Mouse (Mus musculus): ENCODE measurements around the gene Mief1.

The Mief1 gene

DNA sequence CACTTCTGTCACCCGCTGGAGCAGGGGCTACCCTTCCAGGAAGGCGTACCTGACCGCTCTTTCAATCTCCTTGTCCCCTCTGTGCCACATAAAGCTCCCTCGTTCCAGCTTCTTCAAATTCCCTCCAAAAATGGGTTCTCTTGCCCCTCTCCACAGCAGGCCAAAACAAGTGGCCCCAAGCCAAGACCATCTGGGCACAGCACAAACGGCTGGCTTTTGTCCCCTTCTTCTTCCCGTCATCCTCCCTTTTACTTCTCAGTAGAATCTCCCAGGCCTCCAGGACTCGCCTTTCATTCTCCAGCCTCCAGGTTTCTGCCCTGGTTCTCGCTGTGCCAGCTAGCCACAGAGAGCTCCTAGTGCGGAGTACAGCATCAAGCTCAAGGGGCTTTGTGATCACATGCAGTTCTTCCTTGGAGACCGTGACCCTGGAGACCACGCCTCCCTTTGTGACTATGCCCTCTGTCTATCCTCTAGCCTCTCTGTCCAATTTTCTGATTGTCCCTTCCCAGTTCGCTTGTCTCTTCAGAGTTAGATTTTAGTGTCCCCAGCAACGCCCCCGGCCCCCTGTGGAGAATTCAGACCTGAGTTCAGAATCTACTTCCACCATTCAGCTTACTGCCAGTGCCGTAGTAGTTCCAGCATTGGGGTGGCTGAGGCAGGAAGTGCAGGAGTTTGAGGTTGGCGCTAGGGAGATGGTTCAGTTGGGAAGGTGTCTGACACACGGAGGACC is 5.6 kb upstream of the Mief1 start:
- DNase-seq = no peak

DNA sequence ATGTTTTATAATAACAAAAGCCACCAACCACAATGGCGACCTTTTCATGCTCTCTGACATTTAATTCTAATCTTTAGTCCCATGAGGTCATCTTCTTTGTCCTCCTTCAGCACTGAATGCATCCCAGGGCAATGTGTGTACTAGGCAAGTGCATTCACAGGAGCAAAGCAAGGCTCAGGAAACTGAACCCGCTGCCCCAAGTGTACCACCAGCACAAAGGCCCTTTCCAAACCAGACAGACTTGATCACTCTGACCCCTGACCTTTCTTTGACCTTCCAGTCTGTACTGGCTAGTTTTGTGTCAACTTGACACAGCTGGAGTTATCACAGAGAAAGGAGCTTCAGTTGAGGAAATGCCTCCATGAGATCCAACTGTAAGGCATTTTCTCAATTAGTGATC is 1.5 kb upstream of the Mief1 start:
- no peak for DNase-seq

DNA sequence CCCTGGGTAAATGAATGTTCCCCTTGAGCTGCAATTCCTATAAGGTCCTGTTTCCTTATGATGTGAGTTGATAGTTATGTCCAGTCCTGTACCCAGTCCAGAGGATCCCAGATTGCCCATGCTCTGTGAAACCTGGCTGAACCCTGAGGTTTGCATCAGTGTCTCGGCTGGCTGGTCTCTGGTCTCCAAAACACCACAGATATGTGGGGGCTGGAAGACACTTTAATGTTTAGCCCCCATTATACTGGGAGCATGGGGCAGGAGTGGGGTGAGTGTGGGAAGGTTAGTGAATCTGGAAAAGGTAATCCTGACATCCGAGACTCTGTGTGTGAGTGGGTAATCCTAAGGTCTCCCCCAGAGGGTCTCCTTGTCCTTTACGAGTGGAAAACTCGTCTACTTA is 765 bp upstream of the Mief1 start:
- no peak for DNase-seq

DNA sequence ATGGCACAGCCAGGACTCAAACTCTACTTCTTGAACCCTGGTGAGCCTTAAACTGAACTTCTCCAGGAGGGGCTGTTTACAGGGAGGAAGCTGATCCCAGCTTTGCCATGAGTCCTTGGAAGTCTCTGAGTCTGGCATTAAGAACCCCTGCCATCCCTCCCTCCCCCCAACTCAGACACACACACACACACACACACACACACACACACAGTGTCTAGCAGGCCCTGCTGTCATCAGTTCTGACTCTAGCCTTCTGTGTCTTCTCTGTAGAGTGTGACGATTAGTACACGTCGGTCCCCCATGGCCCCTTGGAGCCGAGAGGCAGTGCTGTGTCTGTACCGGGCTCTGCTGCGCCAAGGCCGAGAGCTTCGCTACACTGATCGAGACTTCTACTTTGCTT is 1.7 kb downstream of the Mief1 start, which contains the start of gene AC140267.1:
Gene AC140267.1, plus strand, starts transcription at position 301 of the 400 bp plus-strand sequence.
- no peak for DNase-seq

- DNase-seq = no peak
These were observed 14.3 kb downstream of the Mief1 start for GRCm38 (mm10) chr15:80248135-80248534.

DNA sequence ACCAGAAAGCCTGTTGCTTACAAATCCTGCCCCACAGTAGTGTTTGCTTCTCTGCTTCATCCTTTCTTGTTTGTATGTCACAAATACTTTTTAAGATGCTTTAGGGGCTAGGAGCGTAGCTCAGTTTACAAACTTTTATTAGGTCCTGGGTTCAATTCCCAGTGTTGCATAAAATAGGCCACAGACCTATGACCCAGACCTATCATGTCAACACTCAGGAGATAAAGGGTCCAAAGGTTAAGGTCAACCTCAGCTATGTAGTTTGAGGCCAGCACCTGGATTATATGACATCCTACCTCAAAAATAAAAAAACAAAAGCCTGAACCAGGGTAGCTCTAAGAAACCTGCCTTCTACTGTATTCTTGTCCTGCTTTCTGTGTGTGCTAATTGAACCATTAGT is 14.8 kb downstream of the Mief1 start:
- no peak for DNase-seq

- no peak for DNase-seq
These were observed 15.9 kb downstream of the Mief1 start for GRCm38 (mm10) chr15:80249672-80250071.

GRCm38 (mm10) chr15:80250586-80250985 is 16.8 kb downstream of the Mief1 start:
- no peak for DNase-seq

GRCm38 (mm10) chr15:80253530-80253929 is 19.7 kb downstream of the Mief1 start:
- peak; percentile 38 for DNase-seq

DNA sequence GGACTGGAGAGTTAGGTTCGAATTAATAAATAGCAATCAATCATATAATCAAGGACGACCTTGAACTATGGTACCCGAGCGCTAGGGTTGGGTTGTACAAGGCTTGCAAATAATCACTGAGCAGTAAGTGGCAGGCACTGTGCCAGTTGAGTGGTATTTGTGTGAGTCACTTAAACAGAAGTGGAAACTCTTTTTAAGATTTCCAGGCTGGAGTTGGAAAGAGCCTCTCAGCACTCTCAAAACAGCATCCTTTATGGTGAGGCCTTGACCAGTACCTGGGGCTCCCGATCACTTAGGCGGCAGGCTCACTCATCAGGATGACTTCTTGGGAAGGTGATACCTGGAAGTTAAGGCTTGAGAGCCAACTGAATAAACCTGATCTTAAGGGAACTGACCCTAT is 20.4 kb downstream of the Mief1 start:
- DNase-seq = peak; percentile 65

DNA sequence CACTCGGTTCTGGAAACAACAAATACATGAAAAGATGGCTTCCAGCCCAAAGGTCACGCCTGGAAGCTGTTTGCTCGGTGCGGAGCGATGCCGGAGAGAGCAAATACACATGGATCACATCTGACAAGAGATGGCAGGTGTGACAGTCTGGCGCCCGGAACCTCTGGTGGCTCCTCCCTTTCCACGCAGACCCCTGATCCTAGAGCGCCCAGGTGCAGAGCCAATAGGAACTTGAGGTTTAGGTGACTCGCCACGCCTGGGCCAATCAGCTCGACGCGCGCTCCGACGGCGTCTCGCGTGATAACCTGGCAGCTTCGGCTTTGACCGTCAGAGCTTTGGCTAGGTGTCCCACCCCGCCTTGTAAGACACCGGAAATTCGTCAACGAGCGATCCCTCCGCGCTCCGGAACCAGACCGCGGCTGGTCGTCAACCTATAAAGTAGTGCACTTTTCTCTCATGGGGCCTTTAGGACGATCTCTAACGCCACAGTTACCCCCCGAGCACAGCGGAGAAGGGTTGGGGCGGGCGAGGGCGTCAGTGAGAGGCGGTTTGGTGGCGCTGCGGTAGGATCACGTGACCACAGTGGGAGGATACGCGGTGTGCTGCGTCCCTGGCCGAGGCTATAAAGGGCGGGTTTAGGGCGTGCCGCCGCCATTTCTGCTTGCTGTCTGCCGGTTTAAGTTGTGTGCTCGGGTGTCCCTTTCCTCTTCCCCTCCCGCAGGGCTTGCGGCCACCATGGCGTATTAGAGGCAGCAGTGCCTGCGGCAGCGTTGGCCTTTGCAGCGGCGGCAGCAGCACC is 21.2 kb downstream of the Mief1 start, which contains the start of gene Atf4:
Gene Atf4, plus strand, starts transcription at position 338 of the 799 bp plus-strand sequence.
- peak; percentile 99 for DNase-seq

- DNase-seq = peak; percentile 92
These were observed 21.9 kb downstream of the Mief1 start for GRCm38 (mm10) chr15:80255646-80256121.

GRCm38 (mm10) chr15:80256242-80256641 is 22.4 kb downstream of the Mief1 start:
- peak; percentile 39 for DNase-seq

- DNase-seq = no peak
These were observed 23.1 kb downstream of the Mief1 start for GRCm38 (mm10) chr15:80256656-80257601.

- no peak for DNase-seq
These were observed 23.9 kb downstream of the Mief1 start for GRCm38 (mm10) chr15:80257602-80258239.

- peak; percentile 40 for DNase-seq
These were observed 24.7 kb downstream of the Mief1 start for GRCm38 (mm10) chr15:80258240-80259170.

- DNase-seq = no peak
These were observed 25.7 kb downstream of the Mief1 start for GRCm38 (mm10) chr15:80259406-80260045.

GRCm38 (mm10) chr15:80260677-80261076 is 26.9 kb downstream of the Mief1 start:
- DNase-seq = peak; percentile 93

DNA sequence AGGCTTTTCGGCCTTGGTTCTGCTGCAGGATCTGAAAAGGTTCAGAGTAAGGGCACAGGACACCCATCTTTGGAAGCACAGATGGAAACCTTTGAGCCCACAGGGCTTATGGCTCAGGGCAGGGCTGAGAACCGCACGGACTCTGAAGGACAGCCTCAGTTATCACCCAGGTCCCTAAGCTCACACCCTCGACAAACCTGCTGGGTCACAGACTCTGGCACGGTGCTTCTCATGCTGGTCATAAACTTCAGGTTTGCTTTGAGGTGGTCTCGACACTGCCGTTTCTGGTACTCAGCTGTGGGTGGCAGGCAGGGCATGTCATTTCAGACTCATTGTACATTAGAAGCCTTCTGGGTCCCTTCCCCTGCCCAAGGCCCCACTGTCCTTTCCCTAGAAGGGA is 27.3 kb downstream of the Mief1 start:
- no peak for DNase-seq

Data from kidney, postnatal 10 days (tissue).